Mouse (Mus musculus) MN1 (cell line): ENCODE data around the gene Gpatch8.

ENCODE experiments used
- DNase-seq: peaks from one replicate; pipeline ENCODE4 v3.0.0-alpha.2; 2016; ENCODE audit warnings: low spot score

Gpatch8 gene

GRCm38 (mm10) chr11:102448327-102448726 is 107.9 kb downstream of the Gpatch8 start:
- no peak for DNase-seq

GRCm38 (mm10) chr11:102447497-102447896 is 108.7 kb downstream of the Gpatch8 start, which contains the start of gene Fam171a2:
TSS of gene Fam171a2 (minus strand) at chr11:102447682.
- DNase-seq, result peak; percentile 80

GRCm38 (mm10) chr11:102446581-102447461 is 109.4 kb downstream of the Gpatch8 start:
- DNase-seq, result peak; percentile 45

- DNase-seq, result peak; percentile 80
Observed at GRCm38 (mm10) chr11:102445891-102446361, 110.3 kb downstream of the Gpatch8 start.

- DNase-seq, result peak; percentile 88
Observed at GRCm38 (mm10) chr11:102445264-102445890, 110.8 kb downstream of the Gpatch8 start.

- DNase-seq, result peak; percentile 72
Observed at GRCm38 (mm10) chr11:102444781-102445180, 111.4 kb downstream of the Gpatch8 start.

GRCm38 (mm10) chr11:102444321-102444720 is 111.9 kb downstream of the Gpatch8 start:
- DNase-seq, result no peak

GRCm38 (mm10) chr11:102443740-102444139 is 112.5 kb downstream of the Gpatch8 start:
- DNase-seq, result no peak

- DNase-seq, result no peak
Observed at GRCm38 (mm10) chr11:102442089-102442488, 114.1 kb downstream of the Gpatch8 start.

- DNase-seq, result no peak
Observed at GRCm38 (mm10) chr11:102441434-102441833, 114.8 kb downstream of the Gpatch8 start.

GRCm38 (mm10) chr11:102440255-102440654 is 115.9 kb downstream of the Gpatch8 start:
- DNase-seq, result no peak

GRCm38 (mm10) chr11:102439093-102440082 is 116.8 kb downstream of the Gpatch8 start:
- DNase-seq, result no peak

- DNase-seq, result no peak
Observed at GRCm38 (mm10) chr11:102438212-102439092, 117.7 kb downstream of the Gpatch8 start.

- no peak for DNase-seq
Observed at GRCm38 (mm10) chr11:102437120-102438061, 118.8 kb downstream of the Gpatch8 start.

GRCm38 (mm10) chr11:102436471-102436790 is 119.8 kb downstream of the Gpatch8 start:
- no peak for DNase-seq

GRCm38 (mm10) chr11:102435754-102436470 is 120.3 kb downstream of the Gpatch8 start:
- DNase-seq, result peak; percentile 70

GRCm38 (mm10) chr11:102434816-102435705 is 121.1 kb downstream of the Gpatch8 start:
- DNase-seq, result no peak

- DNase-seq, result peak; percentile 91
Observed at GRCm38 (mm10) chr11:102434406-102434805, 121.8 kb downstream of the Gpatch8 start.
